Mouse (Mus musculus) spleen, adult 18-20 months (tissue): Measurements from ENCODE around the gene Ascl2.

Experiments
- DNase-seq, 2 experiments: peaks; one replicate each; pipeline ENCODE4 v3.0.0; 2022; ENCODE audit warnings: mixed read lengths in 2 of 2

Gene Ascl2

DNA sequence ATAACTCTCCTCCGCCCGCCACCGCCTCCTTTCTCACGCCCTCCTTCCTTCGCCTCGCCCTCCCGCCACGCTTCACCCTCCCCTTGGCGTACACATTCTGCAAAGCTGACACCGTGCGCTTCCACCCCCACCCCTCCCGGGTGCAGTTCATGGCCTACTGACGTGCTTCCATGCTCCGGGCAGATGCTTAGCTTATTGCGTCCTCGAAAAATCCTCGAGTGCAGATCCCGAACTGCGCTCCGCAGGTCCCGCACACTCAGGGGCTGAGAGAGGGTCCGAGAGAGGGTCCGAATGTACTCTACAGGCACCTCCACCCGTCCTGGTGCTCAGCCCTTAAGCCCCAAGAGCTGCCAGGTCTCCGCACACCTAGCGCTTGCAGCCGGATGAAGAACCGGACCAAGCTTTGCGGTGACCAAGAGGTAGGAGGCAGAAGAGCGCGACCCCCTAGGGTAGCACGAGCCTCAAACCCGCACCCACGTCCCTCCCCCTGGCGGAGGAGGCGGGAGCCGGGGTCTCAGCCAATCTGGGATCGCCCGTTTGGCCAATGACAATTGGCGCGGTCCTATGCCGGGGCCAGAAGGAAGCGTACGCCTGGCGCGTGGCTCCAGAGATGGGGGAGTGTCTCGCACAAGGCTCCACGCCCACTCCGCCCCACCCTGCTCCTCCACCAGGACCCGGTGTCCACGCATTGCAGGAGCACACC, at the start of gene Ascl2:
Gene Ascl2, minus strand, starts transcription at position 456 of the 703 bp plus-strand sequence.
- DNase-seq: no peak

DNA sequence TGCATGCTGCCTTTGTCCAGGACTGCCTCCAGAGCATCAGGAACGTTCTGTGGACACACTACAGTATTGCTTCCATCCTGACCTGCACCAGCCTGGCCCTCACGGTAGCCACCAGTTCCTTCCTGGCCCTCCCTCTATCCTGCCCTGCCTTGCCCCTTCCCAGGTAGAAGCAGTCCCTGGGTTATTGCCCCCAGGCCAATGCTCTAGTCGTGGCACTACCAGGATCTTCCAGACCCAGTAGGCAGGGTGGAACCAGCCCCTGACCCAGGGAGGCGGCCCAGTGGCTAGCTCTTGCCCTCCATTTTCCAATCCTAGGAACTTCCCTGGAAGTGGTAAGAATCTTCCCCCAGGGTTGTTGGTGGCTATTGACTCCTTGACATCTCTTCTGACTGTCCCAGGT, 48.1 kb upstream of the Ascl2 start:
- no peak for DNase-seq

GRCm38 (mm10) chr7:143016424-143017142, 47.5 kb upstream of the Ascl2 start:
- DNase-seq: no peak

DNA sequence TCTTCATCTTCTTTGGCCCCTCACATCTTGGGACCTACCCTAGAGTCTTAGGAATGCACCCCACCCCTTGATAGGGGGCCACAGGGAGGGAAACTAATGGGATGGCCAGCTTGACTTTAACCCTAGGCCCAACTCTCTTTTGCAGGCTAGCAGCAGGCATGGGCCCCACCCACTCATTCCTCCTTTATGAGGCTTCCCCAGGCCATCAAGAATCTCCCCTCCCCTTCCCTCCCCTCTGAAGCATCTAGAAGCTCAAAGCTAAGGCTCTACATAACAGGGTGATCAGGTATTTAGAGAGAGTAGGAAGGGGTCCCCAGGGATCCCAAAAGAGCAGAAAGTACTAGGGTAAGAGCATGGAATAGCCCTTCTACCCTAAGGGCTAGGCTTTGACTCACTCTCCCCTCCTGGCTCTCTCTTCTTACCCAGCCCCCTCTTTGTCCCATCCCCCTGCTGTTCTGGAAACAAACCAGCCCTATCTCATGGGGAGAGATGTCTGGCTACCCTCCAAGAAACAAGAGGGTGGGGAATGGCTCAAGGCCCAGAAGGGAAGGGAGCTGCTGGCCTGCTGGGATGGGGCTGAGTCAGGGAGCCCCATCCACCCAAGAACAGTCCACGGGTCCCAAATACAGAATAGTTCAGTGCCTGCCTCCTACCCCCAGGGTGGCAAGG, 46.8 kb upstream of the Ascl2 start:
- no peak for DNase-seq

DNA sequence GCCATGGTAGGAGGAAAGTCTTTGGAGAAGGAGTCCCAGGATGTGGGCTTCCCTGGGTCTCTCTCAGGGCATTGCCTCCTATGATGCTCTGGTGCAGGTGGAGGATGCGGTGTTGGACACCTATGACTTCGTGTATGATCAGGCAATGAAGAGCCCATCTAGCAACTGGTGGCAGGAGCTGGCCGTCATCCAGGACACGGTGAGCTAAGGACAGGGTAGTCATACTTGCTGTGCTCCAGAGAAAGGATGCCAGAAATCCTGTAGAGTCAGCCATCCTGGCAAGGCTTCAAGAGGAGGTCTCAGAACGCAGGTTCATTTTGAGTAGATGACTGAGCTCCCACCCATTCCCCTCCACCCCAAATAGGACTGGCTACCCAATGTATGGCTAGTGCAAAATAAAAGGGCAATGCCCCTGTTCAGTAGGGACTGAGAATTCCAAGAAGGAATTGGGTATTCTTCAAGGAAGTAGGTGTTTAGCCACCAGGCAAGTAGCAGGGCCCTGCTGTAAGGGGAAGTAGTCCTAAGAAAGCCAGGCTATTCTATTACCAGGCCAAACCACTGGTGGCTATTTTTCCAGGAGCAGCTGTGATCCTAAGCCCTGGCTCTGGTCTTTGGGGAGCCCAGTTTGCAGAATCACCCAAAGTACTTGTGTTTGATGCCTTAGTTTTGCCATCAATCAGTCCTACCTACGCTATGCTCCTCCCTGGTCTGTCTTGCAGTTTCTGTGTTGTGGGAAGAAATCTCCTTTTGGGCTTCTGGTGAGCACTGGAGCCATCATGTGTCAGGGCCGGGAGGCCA, 46.0 kb upstream of the Ascl2 start:
- no peak for DNase-seq

GRCm38 (mm10) chr7:143013420-143014178, 44.5 kb upstream of the Ascl2 start:
- DNase-seq: no peak

DNA sequence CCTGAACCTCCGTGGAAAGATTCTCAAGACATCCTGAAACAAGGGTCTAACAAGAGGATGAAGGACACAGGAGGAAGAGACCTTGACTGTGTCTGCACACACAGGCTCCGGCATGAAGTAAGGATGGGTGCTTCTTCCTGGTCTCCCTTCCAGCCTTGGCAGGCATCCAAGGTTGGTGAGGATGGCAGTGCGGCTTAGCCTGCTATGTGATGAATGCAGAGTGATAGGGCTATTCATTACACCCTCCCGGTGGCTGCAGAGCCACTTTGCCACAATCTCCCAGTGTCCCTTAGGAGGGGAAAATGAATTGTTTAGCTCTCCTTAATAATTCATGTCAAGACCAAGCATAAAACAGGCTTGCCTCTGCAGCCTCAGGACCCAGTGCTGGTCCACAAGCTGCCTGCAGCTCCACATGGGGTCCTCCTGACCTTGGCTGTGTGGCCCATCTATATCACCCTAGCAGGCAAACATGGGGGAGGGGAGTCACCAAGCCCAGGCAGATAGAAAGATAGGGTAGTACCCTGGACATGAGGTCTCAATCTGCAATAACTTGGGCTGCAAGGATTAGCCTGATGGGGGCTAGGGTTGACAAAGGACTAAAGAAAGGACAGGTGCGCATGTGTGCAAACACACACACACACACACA, 43.3 kb upstream of the Ascl2 start:
- DNase-seq: no peak

DNA sequence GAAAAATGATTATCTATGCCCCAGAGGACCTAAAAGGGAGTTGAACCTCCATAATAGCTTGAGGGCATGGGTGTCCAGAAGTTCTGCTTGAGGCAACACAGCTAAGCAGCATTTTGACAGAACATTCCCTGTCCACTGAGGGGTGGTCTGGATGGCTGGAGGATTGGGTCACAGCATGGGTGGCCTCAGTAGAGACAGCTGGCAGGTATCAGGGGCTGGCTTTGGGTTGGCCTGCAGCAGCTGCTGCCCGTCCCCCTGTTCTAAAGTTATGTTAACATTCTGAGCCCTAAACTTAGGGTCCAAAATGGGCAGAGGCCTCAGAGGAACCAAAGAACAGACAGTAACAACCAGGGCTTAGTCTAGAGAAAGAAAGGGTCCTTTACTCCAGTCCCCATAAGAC, 42.2 kb upstream of the Ascl2 start:
- no peak for DNase-seq

DNA sequence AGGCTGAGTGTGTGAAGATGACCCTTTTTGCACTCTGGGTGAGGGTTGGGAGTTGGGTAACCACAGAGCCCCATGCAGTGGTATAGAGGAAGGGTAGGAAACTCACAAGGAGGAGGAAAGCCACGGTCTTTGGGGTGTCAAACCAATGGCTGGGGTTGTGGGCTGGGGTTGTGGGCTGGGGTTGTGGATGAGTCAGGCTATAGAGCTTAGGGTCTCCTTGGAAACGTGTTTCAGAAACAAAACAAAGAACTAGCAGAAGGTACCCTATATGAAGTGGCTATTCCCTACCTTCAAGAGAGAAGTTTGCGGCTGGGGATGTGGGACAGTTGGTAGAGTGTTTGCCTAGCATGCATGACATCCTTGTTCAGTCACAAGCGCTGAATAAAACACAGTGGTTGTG, 40.9 kb upstream of the Ascl2 start:
- no peak for DNase-seq

DNA sequence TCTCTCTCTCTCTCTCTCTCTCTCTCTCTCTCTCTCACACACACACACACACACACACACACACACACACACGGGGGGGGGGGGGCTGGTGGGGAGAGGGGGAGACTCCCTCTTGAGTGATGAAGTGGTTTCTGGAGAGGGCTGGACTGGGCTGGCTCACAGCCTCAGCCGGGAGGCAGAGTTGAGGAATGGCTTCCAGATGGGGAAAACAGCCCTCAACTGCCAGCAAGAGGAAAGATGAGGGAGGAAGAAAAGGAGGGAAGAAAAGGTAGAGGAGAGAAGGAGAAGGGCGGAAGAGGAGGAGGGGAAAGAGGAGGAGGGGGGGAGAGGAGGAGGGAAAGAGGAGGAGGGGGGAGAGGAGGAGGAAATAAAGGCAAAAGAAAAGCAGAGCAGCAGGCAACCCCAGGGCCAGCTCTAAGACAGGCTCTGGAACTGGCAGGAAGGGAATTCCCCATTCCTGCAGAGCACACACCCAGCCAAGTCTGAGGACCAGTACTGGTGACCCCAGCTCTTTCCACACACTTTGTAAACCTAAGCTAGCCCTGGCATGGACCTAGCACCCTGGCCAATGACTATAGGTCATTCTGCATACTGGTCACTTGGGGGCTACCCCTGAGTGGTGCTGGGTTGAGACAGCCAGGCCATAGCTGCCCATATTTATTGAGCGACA, 40.1 kb upstream of the Ascl2 start:
- DNase-seq: no peak

DNA sequence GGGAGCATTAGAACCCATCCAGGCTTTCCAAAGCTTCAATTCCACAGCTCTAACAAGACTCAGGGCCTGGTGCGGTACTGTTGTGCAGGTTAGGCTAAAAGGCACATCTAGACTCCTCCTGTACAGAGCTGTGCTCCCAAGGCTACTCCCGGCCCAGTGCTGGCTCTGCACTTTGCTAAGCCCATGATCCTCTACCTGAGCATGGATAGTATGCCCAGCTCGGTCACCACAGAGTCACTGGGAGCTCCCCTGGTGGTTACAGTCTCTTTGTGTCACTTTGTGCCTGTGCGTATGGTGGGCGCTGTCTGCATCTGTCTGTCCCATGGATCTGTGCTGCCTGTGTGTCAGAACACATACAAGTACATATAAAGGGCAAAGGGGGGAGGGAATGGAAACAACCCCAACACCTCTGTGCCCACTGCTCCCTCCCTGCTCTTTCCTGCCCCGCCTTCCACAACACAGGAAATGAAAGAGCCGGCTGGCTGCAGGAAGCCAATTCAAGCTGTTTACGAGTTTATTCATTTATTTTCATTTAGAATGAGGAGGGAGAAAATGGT, 39.4 kb upstream of the Ascl2 start:
- peak; percentile 42 to 57 for DNase-seq

- DNase-seq: peak; percentile 85 to 96
Measured at GRCm38 (mm10) chr7:143007599-143008369, 38.7 kb upstream of the Ascl2 start.

DNA sequence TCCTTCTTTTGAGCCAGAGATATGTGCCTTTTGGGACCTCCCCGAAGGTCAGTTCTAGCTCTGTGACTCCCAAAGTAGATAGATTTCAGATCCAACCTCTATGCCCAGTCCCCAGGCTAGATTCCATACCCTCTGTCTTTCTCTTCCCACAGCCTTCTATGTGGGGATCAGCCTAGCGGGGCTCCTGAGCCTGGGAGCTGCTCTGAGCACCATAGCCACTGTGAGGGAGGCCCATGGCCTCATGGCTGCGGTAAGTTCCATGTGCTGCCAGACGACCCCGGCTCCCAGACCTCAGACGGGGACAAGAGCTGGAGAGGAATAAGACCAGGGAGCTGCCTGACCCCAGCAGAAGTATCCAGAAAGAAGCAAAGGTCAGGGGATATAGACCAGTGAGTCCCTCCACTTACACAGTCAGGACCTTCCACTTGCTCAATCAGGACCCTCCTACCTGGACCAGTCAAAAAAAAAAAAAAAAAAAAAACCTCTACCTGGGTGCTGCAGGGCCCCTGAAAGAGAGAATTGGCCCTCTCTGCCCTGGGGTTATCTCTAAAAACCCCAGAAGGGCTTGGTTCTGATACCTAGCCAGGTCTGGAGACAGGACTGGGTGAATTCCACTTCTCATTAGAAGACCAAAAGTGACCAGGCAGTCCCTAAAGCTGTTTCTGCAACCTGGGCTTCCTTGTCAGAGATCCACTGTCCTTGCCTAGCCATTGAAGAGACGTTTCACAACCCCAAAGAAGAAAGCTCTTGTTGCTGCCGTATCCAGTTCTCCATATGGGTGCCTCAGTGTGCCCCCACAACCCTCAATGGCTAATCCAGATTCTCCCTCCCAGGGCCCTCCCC, 37.9 kb upstream of the Ascl2 start:
- no peak for DNase-seq

GRCm38 (mm10) chr7:143006097-143006755, 37.2 kb upstream of the Ascl2 start:
- DNase-seq: peak in 1 of 2 experiments; percentile 31

GRCm38 (mm10) chr7:143005344-143006096, 36.5 kb upstream of the Ascl2 start:
- peak; percentile 46 to 51 for DNase-seq

DNA sequence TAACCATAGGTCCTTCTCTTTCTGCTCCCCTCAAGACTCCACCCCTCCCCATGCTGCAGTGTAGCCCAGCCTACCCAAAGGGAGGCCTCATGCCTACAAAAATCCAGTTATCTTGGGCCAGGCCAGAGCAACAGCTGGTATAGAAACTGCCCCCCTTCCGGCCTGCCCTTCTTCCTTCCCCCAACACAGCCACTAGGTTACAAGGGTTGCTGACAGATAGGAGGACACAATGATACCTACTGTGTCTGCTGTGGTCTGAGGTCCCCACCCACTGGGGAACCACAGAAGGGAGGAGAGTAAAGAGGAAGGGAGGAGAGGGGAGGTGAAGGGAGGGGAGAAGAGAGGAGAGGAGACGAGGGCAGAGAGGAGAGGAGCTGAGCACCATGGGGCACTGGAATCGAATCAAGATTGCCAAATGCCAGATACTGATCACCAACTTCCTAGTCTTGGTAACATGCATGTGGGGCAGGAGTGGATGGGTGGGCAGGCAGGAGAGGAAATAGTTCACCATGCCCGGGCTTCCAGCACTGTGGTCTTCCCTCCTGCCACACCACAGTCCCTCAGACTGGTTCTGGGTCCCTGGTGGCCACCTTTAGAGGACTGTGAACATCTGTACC, 35.8 kb upstream of the Ascl2 start, which contains the start of gene Tspan32:
Gene Tspan32, plus strand, starts transcription at position 320 of the 617 bp plus-strand sequence.
- DNase-seq: peak; percentile 60 to 70

GRCm38 (mm10) chr7:143002679-143003078, 33.6 kb upstream of the Ascl2 start:
- DNase-seq: no peak
